Mouse (Mus musculus): Measurements from ENCODE around the gene Gm340.

- no peak for TF ChIP-seq CTCF (IDR thresholded peaks at IDR 0.05; ENCODE audit: borderline replicate concordance, extremely low read depth, insufficient read depth, insufficient read length)
- TF ChIP-seq POLR2A (IDR thresholded peaks at IDR 0.05; ENCODE audit: borderline replicate concordance, extremely low read depth, insufficient read depth, insufficient read length, poor library complexity, severe bottlenecking): no peak
These were observed 21.3 kb upstream of the Gm340 start for GRCm38 (mm10) chr19:41560856-41561255.

All from brain, embryonic 14.5 days (tissue).